Mouse (Mus musculus) cortical plate, adult 2 months (tissue): Measurements from ENCODE around the gene Plekhg1.

Source experiments
- CTCF ChIP-seq: fragments of 200-500 bp; IDR thresholded peaks from 2 replicates; pipeline ENCODE4 v1.5.1; 2011; ENCODE audit warnings: mild to moderate bottlenecking, control low read depth, low read length; ENCODE audit not compliant: insufficient read depth; ENCODE audit errors: extremely low read depth
- POLR2A ChIP-seq: fragments of 200-500 bp; IDR thresholded peaks from 2 replicates; pipeline ENCODE4 v1.6.1; 2011; ENCODE audit warnings: mild to moderate bottlenecking, low read length, control low read depth; ENCODE audit not compliant: insufficient read depth; ENCODE audit errors: extremely low read depth

- TF ChIP-seq POLR2A (no peak), CTCF (no peak)
These were observed 23.0 kb downstream of the Plekhg1 start for GRCm38 (mm10) chr10:3763199-3763598.
